Mouse (Mus musculus) Muller cell, postnatal 12 days (primary cell): Measurements from ENCODE around the gene Etl4.
A peak's percentile ranks its signal among the peaks of the same experiment; 100 is the strongest.

Experiments
- DNase-seq: peaks from one replicate; pipeline ENCODE4 v3.0.0-alpha.2; 2015; ENCODE audit errors: inconsistent ontology term

Gene Etl4

GRCm38 (mm10) chr2:20693772-20694171 lies 784.2 kb downstream of the Etl4 start:
- DNase-seq: no peak

- DNase-seq: no peak
Observed at GRCm38 (mm10) chr2:20697719-20698118, 788.1 kb downstream of the Etl4 start.

GRCm38 (mm10) chr2:20705110-20705509 lies 795.5 kb downstream of the Etl4 start:
- no peak for DNase-seq

DNA sequence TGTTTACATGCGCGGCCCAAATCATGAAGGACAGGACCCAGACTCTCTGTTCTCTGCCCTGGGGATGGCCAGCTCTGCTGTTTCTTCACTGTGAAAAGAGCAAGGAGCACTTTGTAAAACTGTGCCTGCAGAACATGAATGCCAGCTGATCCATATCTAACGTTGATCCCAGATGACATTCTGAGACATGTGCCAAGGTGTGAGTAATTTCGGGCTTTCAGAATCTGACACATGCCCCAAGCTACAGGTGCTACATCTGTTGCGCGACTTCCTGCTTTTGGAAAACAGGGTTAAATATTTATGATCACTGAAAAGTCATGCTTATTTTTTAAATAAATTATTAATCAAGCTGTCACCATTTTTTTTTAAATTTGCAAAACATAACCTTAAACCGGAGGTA lies 801.0 kb downstream of the Etl4 start:
- no peak for DNase-seq

- no peak for DNase-seq
Observed at GRCm38 (mm10) chr2:20711024-20711423, 801.4 kb downstream of the Etl4 start.

DNA sequence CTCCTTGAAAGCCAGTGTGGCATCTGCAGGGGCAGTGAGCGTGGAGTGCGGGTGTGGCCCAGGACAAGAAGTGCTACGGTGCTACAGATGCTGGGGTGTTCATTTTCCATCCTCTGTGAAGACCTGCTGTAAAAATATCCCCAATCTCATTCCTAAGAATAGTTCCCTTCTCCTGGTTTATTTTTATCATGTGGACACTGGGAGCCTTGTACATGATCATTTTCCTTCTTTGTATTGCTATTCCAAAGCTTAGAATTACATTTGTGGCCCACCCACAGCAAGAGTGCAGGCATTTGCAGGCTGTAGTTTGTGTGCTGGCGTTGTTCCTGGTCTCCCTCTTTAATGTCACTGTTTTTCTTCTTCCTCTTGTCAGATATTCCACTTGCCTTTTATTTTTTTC lies 809.5 kb downstream of the Etl4 start:
- DNase-seq: no peak

- DNase-seq: no peak
Observed at GRCm38 (mm10) chr2:20721098-20721497, 811.5 kb downstream of the Etl4 start.

GRCm38 (mm10) chr2:20722165-20722991 lies 812.8 kb downstream of the Etl4 start:
- no peak for DNase-seq

GRCm38 (mm10) chr2:20723990-20724745 lies 814.6 kb downstream of the Etl4 start:
- no peak for DNase-seq

GRCm38 (mm10) chr2:20726974-20727373 lies 817.4 kb downstream of the Etl4 start:
- DNase-seq: no peak

DNA sequence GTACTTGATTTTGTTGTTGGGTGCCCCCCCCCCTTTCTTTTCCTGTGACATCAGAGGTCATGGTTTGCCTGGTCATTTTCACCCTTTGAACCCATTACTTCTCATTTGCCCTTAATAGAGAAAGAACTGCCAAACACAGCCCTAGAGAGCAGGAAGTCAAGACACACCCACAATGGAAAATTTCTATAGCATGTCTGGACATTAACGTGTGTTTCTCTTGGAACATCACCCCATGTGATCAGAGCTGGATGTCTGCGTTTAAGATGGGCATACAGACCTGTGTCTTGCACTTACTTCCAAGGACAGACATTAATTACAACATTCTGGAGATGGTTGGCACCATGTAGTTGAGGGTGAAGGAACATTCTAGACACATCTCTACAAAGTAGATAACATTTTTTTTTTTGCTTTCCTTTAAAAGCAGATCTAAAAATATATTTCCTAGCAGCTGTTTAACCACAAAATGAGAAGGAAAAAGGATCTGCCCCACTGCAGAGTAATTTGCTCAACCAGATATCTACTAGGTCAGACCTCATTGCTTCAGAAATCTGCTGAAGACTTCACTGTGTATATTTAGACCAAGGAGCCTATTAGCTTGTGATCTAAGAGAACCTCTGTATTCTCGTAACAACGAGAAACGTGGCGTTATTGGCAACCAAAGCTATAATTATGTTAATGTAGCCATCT lies 818.3 kb downstream of the Etl4 start:
- no peak for DNase-seq

DNA sequence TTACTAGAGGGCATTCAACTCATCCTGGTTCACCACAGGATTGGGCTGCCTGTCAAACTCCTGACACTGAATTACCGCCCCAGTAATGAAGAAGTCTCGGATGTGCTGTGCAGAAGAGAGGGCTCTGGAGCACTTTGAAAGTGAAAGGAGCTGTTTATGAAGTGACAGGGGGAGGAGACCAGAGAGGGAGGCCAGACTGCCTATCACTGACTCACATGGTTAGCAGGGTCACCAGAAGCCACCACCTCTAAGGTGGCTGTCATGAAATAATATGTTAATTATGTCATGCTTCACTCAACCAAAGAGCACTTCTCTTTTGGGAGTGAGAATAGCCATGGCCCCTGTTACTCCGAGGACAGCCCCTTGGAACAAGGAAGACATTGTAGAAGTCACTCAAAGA lies 825.9 kb downstream of the Etl4 start:
- DNase-seq: peak; percentile 44

DNA sequence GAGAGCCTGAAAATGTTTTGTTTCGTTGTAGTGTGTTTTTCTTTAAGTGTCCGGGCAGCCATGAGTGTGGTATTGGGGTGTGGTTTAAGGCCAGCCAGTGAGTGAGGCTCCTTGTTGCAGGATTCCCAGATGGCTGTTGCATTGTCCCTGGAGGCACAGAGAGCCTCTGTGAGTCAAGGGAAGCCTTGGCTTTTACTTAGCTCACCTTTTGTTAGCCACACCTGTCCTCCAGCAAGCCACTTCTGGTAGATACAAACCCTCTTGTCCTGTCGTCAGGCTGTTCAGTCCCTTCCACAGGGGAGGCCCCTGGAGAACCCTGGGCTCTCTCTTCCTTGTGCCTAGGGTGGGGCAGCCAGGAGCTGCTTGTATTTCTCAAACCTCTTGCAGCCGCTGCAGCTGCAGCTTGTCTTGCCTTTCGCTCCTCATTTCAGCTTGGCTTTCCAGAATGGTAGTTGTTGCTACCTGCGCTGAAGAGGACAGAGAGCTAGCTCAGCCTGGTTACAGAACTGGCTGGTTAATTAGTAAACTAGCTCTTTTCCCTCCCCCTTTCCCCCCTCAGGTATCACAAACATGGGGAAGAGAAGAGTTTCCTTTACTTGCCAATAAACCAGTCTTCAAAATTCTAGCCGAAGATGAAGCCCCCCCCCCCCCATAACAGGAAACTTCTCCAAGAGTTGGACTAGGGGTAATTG lies 826.9 kb downstream of the Etl4 start:
- DNase-seq: no peak

DNA sequence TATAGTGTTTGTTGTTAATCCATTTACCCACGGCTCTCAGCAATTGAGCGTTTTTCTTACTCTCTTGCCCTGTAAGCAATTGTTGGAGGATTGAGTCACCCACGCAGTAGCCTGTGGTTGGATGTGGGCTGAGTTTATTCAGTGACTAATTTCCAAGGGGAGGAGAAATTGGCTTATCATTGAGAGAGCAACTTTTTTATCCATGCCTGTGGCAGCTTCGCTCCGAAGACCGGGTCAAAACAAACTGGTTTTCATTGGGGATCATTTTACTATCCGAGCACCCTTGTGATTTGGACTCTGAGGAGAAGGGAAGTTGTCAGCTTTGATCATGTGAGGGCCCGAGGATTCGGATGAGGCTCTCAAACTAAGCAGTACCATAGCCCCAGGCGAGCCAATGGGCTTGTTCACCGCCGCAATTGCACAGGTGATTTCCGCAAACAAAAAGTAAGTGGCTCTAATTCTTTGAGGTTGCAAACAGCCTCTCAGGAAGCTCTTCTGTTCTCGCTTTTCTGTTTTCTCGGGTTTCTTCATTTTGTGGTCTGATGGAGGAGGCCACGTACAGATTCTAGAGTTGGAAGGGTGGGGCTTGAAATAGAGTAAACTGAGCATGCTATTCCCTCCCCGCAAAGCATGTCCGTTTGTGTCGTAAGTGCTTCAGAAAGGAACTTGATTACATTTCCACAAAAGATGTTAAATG lies 827.7 kb downstream of the Etl4 start:
- peak; percentile 49 for DNase-seq

DNA sequence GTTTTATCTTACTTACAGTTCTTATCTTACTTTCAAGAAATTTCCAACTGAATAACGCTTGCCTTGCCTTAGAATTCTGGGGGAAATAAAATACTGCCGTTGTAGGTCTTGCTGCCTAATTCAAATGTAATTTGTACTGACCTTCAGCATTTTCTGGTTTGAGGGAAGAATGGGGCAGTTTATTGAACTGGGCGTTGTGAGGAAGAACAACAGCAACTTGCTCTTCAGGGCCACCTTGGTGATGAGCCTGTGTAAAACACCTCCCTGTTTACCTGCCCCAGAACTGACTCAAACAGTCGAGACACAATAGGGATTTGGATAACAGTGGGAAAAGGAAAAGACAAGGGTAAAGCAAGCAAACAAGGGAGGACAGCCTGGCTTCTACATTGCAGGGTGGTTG lies 828.3 kb downstream of the Etl4 start:
- DNase-seq: no peak

- no peak for DNase-seq
Observed at GRCm38 (mm10) chr2:20747723-20748122, 838.1 kb downstream of the Etl4 start.

DNA sequence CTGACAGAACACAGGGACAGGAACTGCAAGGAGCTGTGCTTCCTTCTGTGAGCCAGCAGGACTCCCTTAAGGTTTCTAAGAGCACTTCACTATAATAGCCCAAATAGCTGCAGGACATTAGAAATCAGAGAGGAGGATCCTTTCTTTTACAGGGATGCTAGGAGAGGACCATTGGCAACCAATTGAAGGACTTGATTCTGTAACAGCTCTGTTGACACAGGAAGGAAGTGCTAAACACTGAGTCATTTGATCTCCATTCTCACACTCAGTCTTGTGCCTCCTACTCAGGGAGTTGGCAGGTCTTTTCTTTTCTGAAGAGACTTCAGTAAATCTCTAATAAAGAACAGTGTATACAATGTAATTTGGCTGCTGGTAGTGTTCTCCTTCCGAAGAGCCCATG lies 838.9 kb downstream of the Etl4 start:
- no peak for DNase-seq

- DNase-seq: no peak
Observed at GRCm38 (mm10) chr2:20749687-20750086, 840.1 kb downstream of the Etl4 start.

- no peak for DNase-seq
Observed at GRCm38 (mm10) chr2:20753282-20754110, 843.9 kb downstream of the Etl4 start.

DNA sequence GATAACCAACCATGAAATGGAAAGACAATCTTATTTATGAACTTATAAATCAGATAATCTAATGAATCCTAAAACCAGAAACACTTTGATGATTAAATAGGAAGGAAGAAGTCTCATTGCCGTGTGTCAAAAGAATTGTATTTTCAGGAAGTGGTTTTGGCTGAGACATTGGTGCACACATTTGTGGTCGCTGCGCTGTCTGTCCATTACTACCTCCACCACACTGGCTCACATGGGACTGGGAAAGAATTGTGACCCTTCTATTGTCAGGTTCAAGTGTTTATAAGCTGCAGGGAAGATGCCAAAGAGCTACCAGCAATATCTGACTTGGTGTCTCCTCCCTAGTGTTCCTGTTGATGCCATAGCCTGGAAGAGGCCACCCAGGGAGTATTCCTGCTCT lies 847.4 kb downstream of the Etl4 start:
- no peak for DNase-seq
